In the genomic region with DNA sequence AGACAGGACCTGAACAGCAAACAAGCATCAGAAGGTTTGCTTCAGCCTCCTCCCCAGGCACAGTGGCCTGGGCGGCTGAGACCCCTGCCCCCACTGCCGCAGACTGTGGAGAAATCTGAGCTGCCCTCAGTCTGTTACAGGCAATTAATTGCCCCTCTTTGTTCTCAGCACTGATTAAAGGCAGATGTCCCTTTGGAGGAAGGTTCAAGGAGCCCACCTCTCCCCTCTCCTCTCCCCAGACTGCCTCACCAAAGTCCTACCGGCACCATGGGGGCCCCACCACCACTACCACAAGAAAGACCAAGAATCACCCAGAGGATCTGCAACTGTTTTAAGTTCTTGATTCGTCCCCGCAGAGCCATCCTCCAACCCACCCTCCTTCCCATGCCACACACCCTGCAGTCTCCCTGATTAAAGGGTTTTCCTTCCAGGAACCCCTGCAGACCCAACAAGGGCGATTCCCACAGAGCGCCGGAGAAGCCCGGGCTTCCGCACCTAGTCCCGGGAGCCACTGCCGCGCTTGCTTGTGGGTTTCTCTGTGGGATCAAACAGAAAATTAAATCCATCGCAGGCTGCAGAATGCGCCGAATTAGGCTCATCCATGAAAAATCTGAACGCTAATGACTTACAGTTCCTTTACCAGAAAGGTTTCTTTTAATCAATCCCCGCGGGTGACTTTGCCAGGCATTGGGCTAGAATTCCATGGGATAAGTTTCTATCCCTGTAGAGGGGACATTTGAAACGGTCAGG, we compare ENCODE assay signal across 11 mouse cellular contexts. TPM values are rescaled to one million over a fixed set of nuclear protein-coding genes. Genes with fewer than 3 reads are reported as not detected.
DNase-seq lines count a peak whose midpoint lies in the region; ATAC-seq and TF ChIP-seq lines count a peak whose summit lies in the region.
"Had no signal": no experiment of that assay in that cellular context is flagged by ENCODE, and none has a peak within 500 bp of the region (broad histone marks: within the 10 kb centered on the region; RNA-seq: fewer than 3 reads in every experiment).

No protein-coding gene starts in this region.

- H3K9me3 ChIP-seq in heart, embryonic 11.5 days (replicated peaks; ENCODE audit: control insufficient read depth, low read length): no peaks in the 10 kb centered on the region
- H3K9me3 ChIP-seq in midbrain, embryonic 10.5 days (replicated peaks): no peaks in the 10 kb centered on the region

- peak overlapping the region; percentile 4; the same call in 1 of the 2 replicates for H3K27ac ChIP-seq in heart, embryonic 11.5 days (ENCODE audit: low read depth, low read length)
- peak overlapping the region; percentile 73 for H3K27ac ChIP-seq in midbrain, embryonic 10.5 days (replicated peaks)

- no peaks in the 10 kb centered on the region; the same call in 1 of the 2 replicates for H3K27me3 ChIP-seq in heart, embryonic 11.5 days (ENCODE audit: control insufficient read depth, insufficient read depth, low read length)
- peaks cover 17% of the 10 kb centered on the region for H3K27me3 ChIP-seq in midbrain, embryonic 10.5 days (ENCODE audit: low read depth, poor library complexity, severe bottlenecking)

- 12% methylated on average over 20 of the region's 20 CpGs for WGBS in heart, embryonic 11.5 days (ENCODE audit: insufficient replicate concordance)
- 11% methylated on average over 20 of the region's 20 CpGs for WGBS in midbrain, embryonic 10.5 days

- H3K4me2 ChIP-seq in heart, embryonic 11.5 days: peak overlapping the region; percentile 49

- intact Hi-C loops in left cerebral cortex, postnatal 10 days (cut with DNase I): no loop called here

- ATAC-seq in heart, embryonic 11.5 days (replicated peaks; ENCODE audit: insufficient number of reproducible peaks, low FRiP score, low TSS enrichment): no peak
- no peak for ATAC-seq in frontal cortex, adult (ENCODE audit: low TSS enrichment)
- ATAC-seq: Patski had no signal

- H3K9ac ChIP-seq in heart, embryonic 11.5 days (ENCODE audit: low read depth, low read length): peak overlapping the region; percentile 46; the same call in 1 of the 2 replicates

- no peaks in the 10 kb centered on the region for H3K36me3 ChIP-seq in heart, embryonic 11.5 days (ENCODE audit: control insufficient read depth, insufficient read depth, low read length)
- no peaks in the 10 kb centered on the region for H3K36me3 ChIP-seq in midbrain, embryonic 10.5 days

- DNase-seq in heart, postnatal 4 days: no peak
- peak; percentile 35 for DNase-seq in brain, embryonic 14.5 days (ENCODE audit: low read depth)
- peak; percentile 90 for DNase-seq in forelimb bud, embryonic 11.5 days (ENCODE audit: low read depth, low spot score)
- DNase-seq in midbrain, embryonic 10.5 days (ENCODE audit: low spot score): no peak
- DNase-seq in layer of hippocampus, adult 9-11 months: no peak
- DNase-seq in left cerebral cortex, postnatal 10 days (ENCODE audit: extremely low spot score in 1 of 2, low spot score in 2 of 2): no peak
- DNase-seq: right cerebral cortex, postnatal 25 days had no signal

- no peak for TF ChIP-seq CTCF in brain, embryonic 14.5 days (IDR thresholded peaks at IDR 0.05; ENCODE audit: borderline replicate concordance, extremely low read depth, insufficient read depth, insufficient read length)

- peaks cover 33% of the 10 kb centered on the region for H3K4me1 ChIP-seq in heart, embryonic 11.5 days (ENCODE audit: control insufficient read depth, insufficient read depth, low read length)
- peaks cover 47% of the 10 kb centered on the region for H3K4me1 ChIP-seq in midbrain, embryonic 10.5 days

- H3K4me3 ChIP-seq in heart, embryonic 11.5 days (ENCODE audit: low read depth, low read length): no peak overlapping the region; the same call in 1 of the 2 replicates
- H3K4me3 ChIP-seq in midbrain, embryonic 10.5 days: peak overlapping the region; percentile 23

- TF ChIP-seq POLR2A in brain, embryonic 14.5 days (IDR thresholded peaks at IDR 0.05; ENCODE audit: borderline replicate concordance, extremely low read depth, insufficient read depth, insufficient read length, poor library complexity, severe bottlenecking): no peak

RNA-seq across cellular contexts. Expression of a gene that starts 21.6 kb away (rescaled TPM):
- 13.3 and 16.3 TPM in 2 replicates for polyA plus RNA-seq in heart, embryonic 11.5 days (2014; fragmentation: Nextera tagmentation; extraction: Ambion mirVana)
- 10 to 100 TPM; 10.7 to 11.4 TPM for total RNA-seq in heart, postnatal 4 days (2021)
- polyA plus RNA-seq in brain, embryonic 14.5 days (2012; rRNA removed): 38.2 and 52.4 TPM in 2 replicates
- polyA plus RNA-seq in midbrain, embryonic 10.5 days (2016; fragmentation: Nextera tagmentation; extraction: Ambion mirVana): 38.0 and 44.3 TPM in 2 replicates
- total RNA-seq in left cerebral cortex, postnatal 10 days (2021): 10 to 100 TPM; 24.8 to 25.3 TPM
- total RNA-seq: megakaryocyte progenitor cell, adult 5-6 weeks had no signal

RNA-seq across cellular contexts. Expression of a gene that starts 46.6 kb away (rescaled TPM):
- 41.4 and 45.5 TPM in 2 replicates for polyA plus RNA-seq in heart, embryonic 11.5 days (2014; fragmentation: Nextera tagmentation; extraction: Ambion mirVana)
- total RNA-seq in heart, postnatal 4 days (2021): 10 to 100 TPM; 14.2 to 14.3 TPM
- polyA plus RNA-seq in brain, embryonic 14.5 days (2012; rRNA removed): 56.2 and 58.2 TPM in 2 replicates
- 104 and 114 TPM in 2 replicates for polyA plus RNA-seq in midbrain, embryonic 10.5 days (2016; fragmentation: Nextera tagmentation; extraction: Ambion mirVana)
- 10 to 100 TPM; 88.2 to 88.9 TPM for total RNA-seq in left cerebral cortex, postnatal 10 days (2021)

Comparison
In these comparisons a context has a peak if more than half of its experiments do, and no peak if none do; other contexts are left out.
1. DNase-seq: peak in brain, embryonic 14.5 days (single experiment) and forelimb bud, embryonic 11.5 days (single experiment); none in heart, postnatal 4 days (single experiment), midbrain, embryonic 10.5 days (single experiment), layer of hippocampus, adult 9-11 months (single experiment) and left cerebral cortex, postnatal 10 days (0 of 2).